Mouse (Mus musculus) MEL (cell line): ENCODE data around the gene C1rl. TPM values are rescaled to one million over a fixed set of nuclear protein-coding genes. Genes with fewer than 3 reads are reported as not detected.

ENCODE experiments used
- DNase-seq: peaks from one replicate; pipeline ENCODE4 v3.0.0; 2011; ENCODE audit warnings: low read depth, low spot score
- H3K27ac ChIP-seq: 2 replicates; pipeline ENCODE4 v1.5.1; 2012; ENCODE audit warnings: low read depth, mild to moderate bottlenecking, control low read depth, low read length, moderate library complexity; ENCODE audit not compliant: control insufficient read depth
- H3K27me3 ChIP-seq, 2 experiments: fragments of 150-350 bp in 1 of 2; sonication (generic) in 1 of 2; 2 replicates each; pipeline ENCODE4 v1.6.1; 2012; ENCODE audit warnings: low read length in 2 of 2, mild to moderate bottlenecking in 2 of 2, improper control_type of control experiment in 1 of 2, moderate library complexity in 1 of 2; ENCODE audit not compliant: insufficient read depth in 2 of 2, control insufficient read depth in 1 of 2
- H3K36me3 ChIP-seq, 2 experiments: 2 replicates each; pipeline ENCODE4 v1.6.1; 2012 to 2014; ENCODE audit warnings: low read length in 2 of 2, improper control_type of control experiment in 1 of 2, inconsistent platforms in 1 of 2, mild to moderate bottlenecking in 1 of 2; ENCODE audit not compliant: insufficient read depth in 2 of 2, control insufficient read depth in 1 of 2
- H3K4me1 ChIP-seq, 2 experiments: fragments of 150-350 bp in 1 of 2; sonication (generic) in 1 of 2; 2 replicates each; pipeline ENCODE4 v1.6.1; 2012; ENCODE audit warnings: low read length in 2 of 2, improper control_type of control experiment in 1 of 2, mild to moderate bottlenecking in 1 of 2; ENCODE audit not compliant: insufficient read depth in 2 of 2, control insufficient read depth in 1 of 2
- H3K4me3 ChIP-seq, 2 experiments: fragments of 150-350 bp in 1 of 2; sonication (generic) in 1 of 2; 2 replicates each; pipeline ENCODE4 v1.5.1; 2012; ENCODE audit warnings: low read depth in 2 of 2, low read length in 2 of 2, mild to moderate bottlenecking in 2 of 2, moderate library complexity in 2 of 2, control low read depth in 1 of 2, improper control_type of control experiment in 1 of 2; ENCODE audit not compliant: control insufficient read depth in 1 of 2, insufficient read depth in 1 of 2
- H3K79me2 ChIP-seq: 2 replicates; pipeline ENCODE4 v1.6.1; 2012; ENCODE audit warnings: mild to moderate bottlenecking, low read length, moderate library complexity; ENCODE audit not compliant: control insufficient read depth, poor library complexity, insufficient read depth
- H3K9ac ChIP-seq: 2 replicates; pipeline ENCODE4 v1.6.1; 2012; ENCODE audit warnings: low read depth, mild to moderate bottlenecking, control low read depth, low read length, moderate library complexity; ENCODE audit not compliant: control insufficient read depth, poor library complexity, severe bottlenecking
- H3K9me3 ChIP-seq: fragments of 150-350 bp; sonication (generic); replicated peaks from 2 replicates; pipeline ENCODE4 v1.6.1; 2012; ENCODE audit warnings: mild to moderate bottlenecking, low read length, improper control_type of control experiment, moderate library complexity; ENCODE audit not compliant: insufficient read depth
- BHLHE40 ChIP-seq: IDR thresholded peaks from 2 replicates; pipeline ENCODE4 v1.6.1; 2012; ENCODE audit warnings: low read depth, mild to moderate bottlenecking, inconsistent platforms, low read length, improper control_type of control experiment, borderline replicate concordance
- E2F4 ChIP-seq: IDR thresholded peaks from 2 replicates; pipeline ENCODE4 v1.6.1; 2011; ENCODE audit warnings: low read depth, low read length, improper control_type of control experiment, borderline replicate concordance
- ELF1 ChIP-seq: IDR thresholded peaks from 2 replicates; pipeline ENCODE4 v1.6.1; 2014; ENCODE audit warnings: low read depth, mild to moderate bottlenecking, inconsistent platforms, low read length, improper control_type of control experiment, moderate library complexity
- EP300 ChIP-seq, 2 experiments: IDR thresholded peaks; 2 replicates each; pipeline ENCODE4 v1.6.1; 2011; ENCODE audit warnings: improper control_type of control experiment in 2 of 2, low read length in 2 of 2, low read depth in 1 of 2, mild to moderate bottlenecking in 1 of 2
- GABPA ChIP-seq: IDR thresholded peaks from 2 replicates; pipeline ENCODE4 v1.6.1; 2012; ENCODE audit warnings: low read depth, mild to moderate bottlenecking, inconsistent platforms, low read length, improper control_type of control experiment, moderate library complexity
- HCFC1 ChIP-seq: IDR thresholded peaks from 2 replicates; pipeline ENCODE4 v1.6.1; 2012; ENCODE audit warnings: low read depth, mild to moderate bottlenecking, inconsistent platforms, low read length, improper control_type of control experiment, moderate library complexity
- KAT2A ChIP-seq: conservative IDR thresholded peaks from 2 replicates; pipeline ENCODE4 v1.6.1; 2012; ENCODE audit warnings: low read depth, low read length, improper control_type of control experiment, inconsistent platforms
- MAFK ChIP-seq: IDR thresholded peaks from 2 replicates; pipeline ENCODE4 v1.6.1; 2011; ENCODE audit warnings: low read depth, mild to moderate bottlenecking, low read length, improper control_type of control experiment, borderline replicate concordance
- MXI1 ChIP-seq: IDR thresholded peaks from 2 replicates; pipeline ENCODE4 v1.6.1; 2011; ENCODE audit warnings: mild to moderate bottlenecking, low read depth, low read length, improper control_type of control experiment
- NRF1 ChIP-seq: IDR thresholded peaks from 2 replicates; pipeline ENCODE4 v1.6.1; 2014; ENCODE audit warnings: low read depth, mild to moderate bottlenecking, inconsistent platforms, low read length, improper control_type of control experiment, moderate library complexity; ENCODE audit not compliant: poor library complexity, insufficient read depth, severe bottlenecking
- POLR2A ChIP-seq, 2 experiments: IDR thresholded peaks; 2 replicates each; pipeline ENCODE4 v1.6.1; 2011 to 2012; ENCODE audit warnings: low read length in 2 of 2, mild to moderate bottlenecking in 2 of 2, control low read depth in 1 of 2, improper control_type of control experiment in 1 of 2, low read depth in 1 of 2, moderate library complexity in 1 of 2; ENCODE audit not compliant: control insufficient read depth in 1 of 2, insufficient read depth in 1 of 2, poor library complexity in 1 of 2
- RAD21 ChIP-seq: IDR thresholded peaks from 2 replicates; pipeline ENCODE4 v1.6.1; 2011; ENCODE audit warnings: mild to moderate bottlenecking, low read depth, low read length, improper control_type of control experiment
- TAL1 ChIP-seq: IDR thresholded peaks from 2 replicates; pipeline ENCODE4 v1.6.1; 2012; ENCODE audit warnings: mild to moderate bottlenecking, inconsistent platforms, low read length, moderate library complexity, mixed read lengths
- TBP ChIP-seq: IDR thresholded peaks from 2 replicates; pipeline ENCODE4 v1.8.0; 2011; ENCODE audit warnings: low read depth, low read length, improper control_type of control experiment
- USF1 ChIP-seq: IDR thresholded peaks from 2 replicates; pipeline ENCODE4 v1.6.1; 2014; ENCODE audit warnings: low read depth, mild to moderate bottlenecking, inconsistent platforms, low read length, improper control_type of control experiment, moderate library complexity
- ZC3H11A ChIP-seq: IDR thresholded peaks from 2 replicates; pipeline ENCODE4 v1.6.1; 2012; ENCODE audit warnings: low read depth, mild to moderate bottlenecking, inconsistent platforms, low read length, improper control_type of control experiment
- ZMIZ1 ChIP-seq: IDR thresholded peaks from 2 replicates; pipeline ENCODE4 v1.6.1; 2012; ENCODE audit warnings: low read depth, mild to moderate bottlenecking, inconsistent platforms, low read length, improper control_type of control experiment, moderate library complexity
- polyA plus RNA-seq, 2 experiments: library from polyadenylated mRNA; stranded (reverse) in 1 of 2; unstranded in 1 of 2; fragments of >175 nt in 1 of 2; fragments of >200 nt in 1 of 2; gene quantifications; 2 replicates each; pipeline versions ENCODE4 v1.2.1 to v1.2.4; 2012; ENCODE audit warnings: low replicate concordance in 2 of 2, low read depth in 1 of 2; ENCODE audit not compliant: insufficient read length in 2 of 2, insufficient read depth in 1 of 2, missing spikeins in 1 of 2
- total RNA-seq: library from RNA; depleted of rRNA; stranded (reverse); fragments of 300-350 nt; gene quantifications from 2 replicates; pipeline ENCODE4 v1.2.3, GENCODE M21; 2012

Gene C1rl
- total and polyA plus RNA-seq, 3 experiments, result 1.2 to 2.6 TPM; not detected in 1

DNA sequence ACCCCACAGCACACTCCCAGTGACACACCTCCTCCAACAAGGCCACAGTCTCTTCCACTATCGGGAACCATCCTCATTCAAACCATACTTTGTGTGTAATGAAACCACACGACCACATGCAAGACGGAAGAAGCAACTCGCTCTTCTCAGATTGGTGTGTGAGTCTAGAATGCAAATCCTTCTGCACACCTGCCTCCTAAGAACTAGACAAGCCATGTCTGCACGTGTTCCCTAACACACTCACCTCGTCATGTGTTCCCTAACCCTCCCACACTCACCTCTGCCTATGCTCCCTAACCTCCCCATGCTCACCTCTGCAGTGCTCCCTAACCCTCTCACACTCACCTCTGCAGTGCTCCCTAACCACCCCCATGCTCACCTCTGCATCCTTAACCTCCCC lies 1.5 kb upstream of the C1rl start:
- Histone ChIP-seq H3K4me3 (no peak overlapping the region), H3K9me3 (no peaks in the 10 kb centered on the region), H3K36me3 (peaks cover 0 to 13% of the 10 kb centered on the region in 2 experiments; a peak in 2 of 4 replicates)
- TF ChIP-seq MXI1 (no peak), TAL1 (no peak), E2F4 (no peak), EP300 (IDR thresholded peaks at IDR 0.05; ENCODE audit: low read depth in 1 of 2, low read length in 2 of 2) (no peak)
- TF ChIP-seq, all 39 proteins: peak for 0
- no peaks in the 10 kb centered on the region for H3K79me2 ChIP-seq
- no peak overlapping the region for H3K9ac ChIP-seq
- H3K27ac ChIP-seq, result no peak overlapping the region
- no peak for DNase-seq
- no peaks in the 10 kb centered on the region for H3K27me3 ChIP-seq
- H3K4me1 ChIP-seq, result peaks cover 5 to 21% of the 10 kb centered on the region in 2 experiments

DNA sequence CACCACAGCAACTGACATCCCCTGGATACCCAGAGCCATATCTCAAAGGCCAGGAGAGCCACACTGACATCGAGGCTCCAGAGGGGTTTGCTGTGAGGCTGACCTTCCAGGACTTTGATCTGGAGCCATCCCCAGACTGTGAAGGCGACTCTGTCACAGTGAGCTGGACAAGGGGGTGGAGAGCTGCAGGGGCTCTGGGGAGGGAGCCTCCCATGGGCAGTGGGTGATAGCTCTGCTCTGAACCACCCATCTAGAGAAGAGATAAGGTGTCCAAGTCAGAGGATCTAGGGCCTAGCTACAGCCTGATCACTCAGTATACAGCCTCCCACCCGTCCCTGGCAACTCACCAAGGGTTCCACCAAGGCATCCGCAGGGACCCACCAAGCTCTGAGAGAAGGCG lies 973 bp downstream of the C1rl start:
- Histone ChIP-seq H3K9me3 (no peaks in the 10 kb centered on the region), H3K36me3 (peaks cover 0 to 8% of the 10 kb centered on the region in 2 experiments; a peak in 2 of 4 replicates), H3K27ac (no peak overlapping the region), H3K9ac (no peak overlapping the region; the same call in 1 of the 2 replicates), H3K4me1 (peaks cover 3 to 20% of the 10 kb centered on the region in 2 experiments), H3K4me3 (no peak overlapping the region), H3K79me2 (no peaks in the 10 kb centered on the region), H3K27me3 (no peaks in the 10 kb centered on the region)
- TF ChIP-seq ELF1, result no peak
- TF ChIP-seq GABPA, result no peak
- no peak for TF ChIP-seq MXI1
- TF ChIP-seq HCFC1, result no peak
- TF ChIP-seq KAT2A, result no peak
- TF ChIP-seq TBP, result no peak
- TF ChIP-seq RAD21, result no peak
- no peak for TF ChIP-seq POLR2A (IDR thresholded peaks at IDR 0.05; ENCODE audit: control insufficient read depth in 1 of 2, insufficient read depth in 1 of 2, low read depth in 1 of 2, low read length in 2 of 2, poor library complexity in 1 of 2)
- TF ChIP-seq BHLHE40, result no peak
- TF ChIP-seq ZC3H11A, result no peak
- TF ChIP-seq USF1, result no peak
- TF ChIP-seq ZMIZ1, result no peak
- DNase-seq, result no peak

DNA sequence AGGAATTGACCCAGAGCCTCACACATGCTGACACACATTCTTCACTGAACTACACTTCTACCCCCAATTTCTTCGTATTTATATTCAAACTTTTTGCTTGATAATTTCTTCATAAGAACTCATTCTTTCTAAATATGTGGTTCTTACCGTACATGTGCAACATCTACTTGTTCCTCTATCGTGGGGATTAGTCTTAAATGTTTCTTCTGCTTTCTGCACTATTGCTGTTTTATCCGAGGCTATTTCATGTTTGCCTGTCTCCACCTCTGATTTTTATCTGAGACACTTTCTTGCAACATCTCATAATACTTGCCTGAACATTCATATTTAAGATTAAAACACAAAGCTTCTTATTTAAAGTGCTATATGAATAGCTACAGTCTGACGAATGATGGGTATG lies 3.1 kb downstream of the C1rl start:
- TF ChIP-seq NRF1, result no peak
- TF ChIP-seq MAFK, result no peak
- H3K27me3 ChIP-seq, result no peaks in the 10 kb centered on the region
- peak; percentile 29 for DNase-seq
- H3K27ac ChIP-seq, result no peak overlapping the region
- no peaks in the 10 kb centered on the region for H3K79me2 ChIP-seq
- peaks cover 0 to 9% of the 10 kb centered on the region in 2 experiments; a peak in 2 of 4 replicates for H3K36me3 ChIP-seq
- H3K9me3 ChIP-seq, result no peaks in the 10 kb centered on the region
- no peak overlapping the region for H3K9ac ChIP-seq
- H3K4me1 ChIP-seq, result peaks cover 3 to 20% of the 10 kb centered on the region in 2 experiments
- H3K4me3 ChIP-seq, result no peak overlapping the region
